8 mouse cellular contexts compared by ENCODE assay signal in the genomic region with DNA sequence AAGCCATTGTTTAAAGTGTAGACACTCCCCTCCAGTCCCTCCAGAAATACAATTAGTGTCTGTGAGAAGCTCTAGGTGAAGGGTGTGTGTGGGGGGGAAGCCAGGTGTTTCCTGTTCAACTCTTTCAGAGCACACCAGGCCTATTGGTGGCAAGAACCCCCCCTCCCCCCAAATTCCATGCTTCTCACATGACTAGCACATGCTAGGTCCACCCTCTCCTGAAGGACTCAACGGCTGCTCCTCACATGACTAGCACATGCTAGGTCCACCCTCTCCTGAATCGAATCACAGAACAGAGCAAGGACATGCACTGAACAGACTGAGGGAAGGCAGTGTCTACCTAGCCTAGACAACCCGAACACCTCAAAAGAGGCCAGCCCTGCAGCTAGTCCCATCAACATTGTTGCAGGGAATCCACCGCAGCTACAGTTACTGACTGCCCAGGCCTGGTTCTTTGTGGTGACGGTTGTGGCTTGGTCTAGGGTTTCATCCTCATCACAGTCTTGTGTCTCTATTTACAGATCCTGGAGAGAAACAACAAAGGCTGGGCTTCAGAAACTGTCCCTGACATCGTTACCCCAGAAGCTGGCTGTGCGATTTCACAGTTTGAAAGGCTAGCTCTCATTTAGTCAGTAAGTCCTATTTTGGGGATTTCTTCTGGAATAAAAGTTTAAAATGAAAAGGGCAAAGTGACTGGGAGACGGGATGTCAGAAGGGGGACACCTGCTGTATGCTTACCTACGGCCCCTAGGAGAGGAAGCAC. TPM values are rescaled to one million over a fixed set of nuclear protein-coding genes. Genes with fewer than 3 reads are reported as not detected.
DNase-seq lines count a peak whose midpoint lies in the region; ATAC-seq and TF ChIP-seq lines count a peak whose summit lies in the region.

No protein-coding gene starts in this region.

- peaks cover 30% of the 10 kb centered on the region for H3K79me2 ChIP-seq in myocyte (ENCODE audit: control insufficient read depth, insufficient read depth)

- no peak overlapping the region for H3K27ac ChIP-seq in hindbrain, embryonic 14.5 days
- no peak overlapping the region for H3K27ac ChIP-seq in left cerebral cortex, adult 2 months

- peaks cover 12% of the 10 kb centered on the region for H3K27me3 ChIP-seq in hindbrain, embryonic 14.5 days (ENCODE audit: control insufficient read depth, insufficient read depth, low read length)
- no peaks in the 10 kb centered on the region for H3K27me3 ChIP-seq in myocyte (ENCODE audit: control insufficient read depth, insufficient read depth, insufficient read length)

- peak overlapping the region; percentile 61 for H3K4me2 ChIP-seq in hindbrain, embryonic 14.5 days (replicated peaks)
- peak overlapping the region; percentile 87 for H3K4me2 ChIP-seq in myocyte (ENCODE audit: low read depth)

- peak overlapping the region; percentile 33 for H3ac ChIP-seq in myocyte (ENCODE audit: control insufficient read depth, insufficient read length)

- H3K9ac ChIP-seq in hindbrain, embryonic 14.5 days = peak overlapping the region; percentile 62; the same call in 1 of the 2 replicates

- intact Hi-C loops in left cerebral cortex, adult 2 months (cut with DNase I) = loop anchor here (1.0 to 10.0 kb wide), 4 partner anchors 94 to 298 kb away; a partner anchor contains a TSS

- no peaks in the 10 kb centered on the region for H3K9me3 ChIP-seq in hindbrain, embryonic 14.5 days (ENCODE audit: control insufficient read depth, low read length)

- 90% methylated on average over 9 of the region's 9 CpGs for WGBS in hindbrain, embryonic 14.5 days

- peaks cover 23% of the 10 kb centered on the region for H3K4me1 ChIP-seq in hindbrain, embryonic 14.5 days (replicated peaks; ENCODE audit: control insufficient read depth, insufficient read depth, low read length)

- TF ChIP-seq POLR2A in myocyte (IDR thresholded peaks at IDR 0.05; ENCODE audit: insufficient read length, low read depth) = no peak

- H3K36me3 ChIP-seq in hindbrain, embryonic 14.5 days (replicated peaks; ENCODE audit: control insufficient read depth, insufficient read depth) = no peaks in the 10 kb centered on the region
- H3K36me3 ChIP-seq in myocyte (ENCODE audit: control insufficient read depth, insufficient read depth) = no peaks in the 10 kb centered on the region

- TF ChIP-seq CTCF in left cerebral cortex, adult 2 months (IDR thresholded peaks at IDR 0.05) = no peak

- H3K4me3 ChIP-seq in hindbrain, embryonic 14.5 days (replicated peaks; ENCODE audit: low read length) = peak overlapping the region; percentile 72; the same call in 1 of the 2 replicates
- peak overlapping the region; percentile 97 for H3K4me3 ChIP-seq in myocyte
- no peak overlapping the region for H3K4me3 ChIP-seq in left cerebral cortex, adult 2 months

- peak; percentile 95 for DNase-seq in heart, adult 11 months
- no peak for DNase-seq in heart, adult 9 months (ENCODE audit: low spot score in 2 of 2)
- peak; percentile 16 for DNase-seq in adipocyte (ENCODE audit: low spot score)
- DNase-seq in hindbrain, embryonic 14.5 days (ENCODE audit: low spot score) = no peak
- no peak for DNase-seq in left cerebral cortex, adult 2 months (ENCODE audit: extremely low spot score in 1 of 2, low spot score in 2 of 2)
- no peak for DNase-seq in right cerebral cortex, postnatal 36 days (ENCODE audit: low spot score in 2 of 2)
- DNase-seq in gastrocnemius, postnatal 10 days = no peak

- no peak for ATAC-seq in hindbrain, embryonic 14.5 days (ENCODE audit: low FRiP score)

TF ChIP-seq in myocyte, 11 proteins besides CTCF, POLR2A, EP300 and RAD21:
- TF ChIP-seq MYOG (IDR thresholded peaks at IDR 0.05; ENCODE audit: control insufficient read depth in 1 of 3, insufficient read depth in 1 of 3, insufficient read length in 2 of 3, low read depth in 2 of 3) (no peak), SRF (IDR thresholded peaks at IDR 0.05; ENCODE audit: control insufficient read depth, insufficient read length, low read depth) (no peak), CEBPB (IDR thresholded peaks at IDR 0.05; ENCODE audit: insufficient read depth, poor library complexity, severe bottlenecking) (no peak), TCF12 (IDR thresholded peaks at IDR 0.05; ENCODE audit: insufficient read depth, poor library complexity, severe bottlenecking) (no peak), POLR2AphosphoS2 (IDR thresholded peaks at IDR 0.05; ENCODE audit: insufficient read length, low read depth) (no peak), TCF3 (IDR thresholded peaks at IDR 0.05; ENCODE audit: insufficient read length, low read depth) (no peak)

RNA-seq across cellular contexts. Expression of a gene that starts 1.2 kb away (rescaled TPM):
- 96.1 and 111 TPM in 2 replicates for polyA plus RNA-seq in hindbrain, embryonic 14.5 days (2014; fragmentation: Nextera tagmentation; extraction: Ambion mirVana)
- polyA plus RNA-seq in myocyte (2012; fragmentation: generic; extraction: Trizol) = 51.2 TPM
- 10 to 100 TPM; 50.9 to 52.2 TPM for total RNA-seq in left cerebral cortex, adult 2 months (2021)
- 10 to 100 TPM; 38.3 to 40.7 TPM for total RNA-seq in gastrocnemius, postnatal 10 days (2021)

RNA-seq across cellular contexts. Expression of a gene that starts 9.8 kb away (rescaled TPM):
- polyA plus RNA-seq in hindbrain, embryonic 14.5 days (2014; fragmentation: Nextera tagmentation; extraction: Ambion mirVana) = not detected in 2 replicates
- 0.19 TPM for polyA plus RNA-seq in myocyte (2012; fragmentation: generic; extraction: Trizol)
- total RNA-seq in left cerebral cortex, adult 2 months (2021) = not detected
- total RNA-seq in gastrocnemius, postnatal 10 days (2021) = not detected

Comparison
In these comparisons a context has a peak if more than half of its experiments do, and no peak if none do; other contexts are left out.
1. DNase-seq: peak in heart, adult 11 months (single experiment) and adipocyte (single experiment); none in heart, adult 9 months (0 of 2), hindbrain, embryonic 14.5 days (single experiment), left cerebral cortex, adult 2 months (0 of 2), right cerebral cortex, postnatal 36 days (0 of 2) and gastrocnemius, postnatal 10 days (single experiment).